In the genomic region with DNA sequence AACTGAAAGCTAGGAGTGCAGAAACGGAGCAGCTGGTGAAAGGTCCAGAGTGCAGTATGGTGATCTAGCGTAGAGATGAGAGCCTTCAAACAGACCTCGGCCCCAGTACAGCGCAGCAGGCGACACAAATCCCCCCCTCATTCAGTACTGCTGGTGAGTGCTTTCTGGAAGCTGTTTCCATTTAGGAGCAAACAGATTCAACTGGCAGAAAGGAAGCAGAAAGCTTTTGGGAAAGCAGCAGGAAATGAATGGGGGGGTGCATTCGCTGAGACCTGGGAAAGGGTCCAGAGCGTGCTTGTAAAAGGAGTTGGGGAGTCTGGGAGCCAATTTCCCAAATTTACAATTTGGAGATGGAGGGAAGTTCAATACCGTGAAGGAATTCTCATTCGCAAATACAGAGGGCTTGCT, we compare ENCODE assay signal across 11 mouse cellular contexts.
DNase-seq lines count a peak whose midpoint lies in the region; ATAC-seq and TF ChIP-seq lines count a peak whose summit lies in the region.
"Had no signal": no experiment of that assay in that cellular context is flagged by ENCODE, and none has a peak within 500 bp of the region (broad histone marks: within the 10 kb centered on the region; RNA-seq: fewer than 3 reads in every experiment).

No protein-coding gene starts in this region.

- TF ChIP-seq CTCF in hindbrain, postnatal 0 days (IDR thresholded peaks at IDR 0.05; ENCODE audit: low read depth): no peak
- no peak for TF ChIP-seq CTCF in left cerebral cortex, adult 2 months (IDR thresholded peaks at IDR 0.05)

- peak overlapping the region; percentile 30 for H3K4me2 ChIP-seq in hindbrain, postnatal 0 days (ENCODE audit: low read depth, low read length)
- no peak overlapping the region for H3K4me2 ChIP-seq in hindbrain, embryonic 11.5 days (replicated peaks; ENCODE audit: low read depth, low read length)
- H3K4me2 ChIP-seq in embryonic facial prominence, embryonic 14.5 days (ENCODE audit: low read depth, low read length): peak overlapping the region; percentile 18
- peak overlapping the region; percentile 36 for H3K4me2 ChIP-seq in limb, embryonic 12.5 days

- 12% methylated on average over 9 of the region's 9 CpGs for WGBS in hindbrain, postnatal 0 days
- 22% methylated on average over 9 of the region's 9 CpGs for WGBS in hindbrain, embryonic 11.5 days
- 8% methylated on average over 9 of the region's 9 CpGs for WGBS in embryonic facial prominence, embryonic 10.5 days
- WGBS in embryonic facial prominence, embryonic 14.5 days: 15% methylated on average over 9 of the region's 9 CpGs
- 7% methylated on average over 9 of the region's 9 CpGs for WGBS in limb, embryonic 12.5 days

- no peaks in the 10 kb centered on the region for H3K27me3 ChIP-seq in hindbrain, postnatal 0 days (ENCODE audit: insufficient read depth, low read length)
- H3K27me3 ChIP-seq in hindbrain, embryonic 11.5 days (ENCODE audit: control insufficient read depth, insufficient read depth, low read length): no peaks in the 10 kb centered on the region
- no peaks in the 10 kb centered on the region; the same call in 1 of the 2 replicates for H3K27me3 ChIP-seq in embryonic facial prominence, embryonic 10.5 days (replicated peaks; ENCODE audit: low read depth, poor library complexity, severe bottlenecking)
- no peaks in the 10 kb centered on the region for H3K27me3 ChIP-seq in embryonic facial prominence, embryonic 14.5 days (replicated peaks; ENCODE audit: control insufficient read depth, insufficient read depth, low read length)
- H3K27me3 ChIP-seq in limb, embryonic 12.5 days: peaks cover 5% of the 10 kb centered on the region; the same call in 1 of the 2 replicates

- H3K27ac ChIP-seq in hindbrain, postnatal 0 days: no peak overlapping the region
- H3K27ac ChIP-seq in hindbrain, embryonic 11.5 days (ENCODE audit: low read depth, low read length): no peak overlapping the region
- H3K27ac ChIP-seq in embryonic facial prominence, embryonic 10.5 days (replicated peaks): no peak overlapping the region; the same call in 1 of the 2 replicates
- peak overlapping the region; percentile 76 for H3K27ac ChIP-seq in embryonic facial prominence, embryonic 14.5 days (replicated peaks; ENCODE audit: low read depth, low read length)
- H3K27ac ChIP-seq in limb, embryonic 12.5 days: peak overlapping the region; percentile 19
- H3K27ac ChIP-seq in left cerebral cortex, adult 2 months: no peak overlapping the region
- H3K27ac ChIP-seq: heart, adult 2 months had no signal

- peaks cover 4% of the 10 kb centered on the region; the same call in 1 of the 2 replicates for H3K4me1 ChIP-seq in hindbrain, postnatal 0 days (ENCODE audit: insufficient read depth, low read length)
- no peaks in the 10 kb centered on the region; the same call in 1 of the 2 replicates for H3K4me1 ChIP-seq in hindbrain, embryonic 11.5 days (replicated peaks; ENCODE audit: control insufficient read depth, insufficient read depth, low read length)
- peaks cover 75% of the 10 kb centered on the region for H3K4me1 ChIP-seq in embryonic facial prominence, embryonic 10.5 days
- H3K4me1 ChIP-seq in embryonic facial prominence, embryonic 14.5 days (ENCODE audit: control insufficient read depth, insufficient read depth, low read length): peaks cover 61% of the 10 kb centered on the region
- H3K4me1 ChIP-seq in limb, embryonic 12.5 days (replicated peaks): peaks cover 77% of the 10 kb centered on the region

- H3K9me3 ChIP-seq in hindbrain, postnatal 0 days (ENCODE audit: low read length): no peaks in the 10 kb centered on the region
- H3K9me3 ChIP-seq in hindbrain, embryonic 11.5 days (ENCODE audit: control insufficient read depth, low read length): no peaks in the 10 kb centered on the region
- no peaks in the 10 kb centered on the region for H3K9me3 ChIP-seq in embryonic facial prominence, embryonic 10.5 days
- H3K9me3 ChIP-seq in embryonic facial prominence, embryonic 14.5 days (ENCODE audit: control insufficient read depth, low read length): no peaks in the 10 kb centered on the region
- no peaks in the 10 kb centered on the region for H3K9me3 ChIP-seq in limb, embryonic 12.5 days

- peak; percentile 54 for DNase-seq in hindbrain, postnatal 0 days (ENCODE audit: low spot score)
- DNase-seq in hindbrain, embryonic 11.5 days (ENCODE audit: low spot score): no peak
- peak; percentile 49 for DNase-seq in embryonic facial prominence, embryonic 10.5 days (ENCODE audit: low spot score)
- DNase-seq in embryonic facial prominence, embryonic 14.5 days (ENCODE audit: low spot score): peak; percentile 92
- DNase-seq in urinary bladder, postnatal 10 days (ENCODE audit: low spot score): no peak
- DNase-seq in left cerebral cortex, adult 2 months (ENCODE audit: extremely low spot score in 1 of 2, low spot score in 2 of 2): no peak
- no peak for DNase-seq in MN1 (ENCODE audit: low spot score)
- DNase-seq: adrenal gland, postnatal 14 days; heart, adult 2 months had no signal

- intact Hi-C loops in left cerebral cortex, adult 2 months (cut with DNase I): no loop called here

- no peak overlapping the region for H3K4me3 ChIP-seq in hindbrain, postnatal 0 days (ENCODE audit: low read length)
- no peak overlapping the region for H3K4me3 ChIP-seq in hindbrain, embryonic 11.5 days (ENCODE audit: low read depth, low read length)
- no peak overlapping the region for H3K4me3 ChIP-seq in embryonic facial prominence, embryonic 10.5 days
- H3K4me3 ChIP-seq in embryonic facial prominence, embryonic 14.5 days (ENCODE audit: low read depth, low read length): no peak overlapping the region
- H3K4me3 ChIP-seq in limb, embryonic 12.5 days (replicated peaks): no peak overlapping the region
- no peak overlapping the region for H3K4me3 ChIP-seq in left cerebral cortex, adult 2 months
- H3K4me3 ChIP-seq: heart, adult 2 months had no signal

- no peak for ATAC-seq in hindbrain, postnatal 0 days
- no peak for ATAC-seq in hindbrain, embryonic 11.5 days (ENCODE audit: low FRiP score)
- peak; percentile 51 for ATAC-seq in embryonic facial prominence, embryonic 14.5 days (ENCODE audit: low read depth)
- peak; percentile 76; the same call in 1 of the 2 replicates for ATAC-seq in limb, embryonic 12.5 days (ENCODE audit: insufficient number of reproducible peaks, insufficient read depth, low FRiP score, low TSS enrichment, low read depth)

- no peak overlapping the region for H3K9ac ChIP-seq in hindbrain, postnatal 0 days (replicated peaks; ENCODE audit: low read length)
- no peak overlapping the region for H3K9ac ChIP-seq in hindbrain, embryonic 11.5 days (ENCODE audit: low read depth, low read length)
- H3K9ac ChIP-seq in embryonic facial prominence, embryonic 14.5 days (ENCODE audit: low read depth, low read length): no peak overlapping the region; the same call in 1 of the 2 replicates
- H3K9ac ChIP-seq in limb, embryonic 12.5 days (replicated peaks): no peak overlapping the region

- no peaks in the 10 kb centered on the region for H3K36me3 ChIP-seq in hindbrain, postnatal 0 days (ENCODE audit: insufficient read depth, low read length)
- no peaks in the 10 kb centered on the region for H3K36me3 ChIP-seq in hindbrain, embryonic 11.5 days (ENCODE audit: control insufficient read depth, insufficient read depth, low read length)
- H3K36me3 ChIP-seq in embryonic facial prominence, embryonic 10.5 days (replicated peaks): no peaks in the 10 kb centered on the region
- 0 out of 2 replicates have a peak, but pooled peaks cover 3% of the 10 kb centered on the region for H3K36me3 ChIP-seq in embryonic facial prominence, embryonic 14.5 days (ENCODE audit: control insufficient read depth, insufficient read depth, low read length)
- H3K36me3 ChIP-seq in limb, embryonic 12.5 days: peaks cover 5% of the 10 kb centered on the region; the same call in 1 of the 2 replicates
- H3K36me3 ChIP-seq: G1E had no signal

Comparison
In these comparisons a context has a peak if more than half of its experiments do, and no peak if none do; other contexts are left out.
1. DNase-seq: peak in hindbrain, postnatal 0 days (single experiment), embryonic facial prominence, embryonic 10.5 days (single experiment) and embryonic facial prominence, embryonic 14.5 days (single experiment); none in hindbrain, embryonic 11.5 days (single experiment), urinary bladder, postnatal 10 days (single experiment), left cerebral cortex, adult 2 months (0 of 2) and MN1 (single experiment).
2. H3K27ac ChIP-seq: peak in embryonic facial prominence, embryonic 14.5 days (single experiment) and limb, embryonic 12.5 days (single experiment); none in hindbrain, postnatal 0 days (single experiment), hindbrain, embryonic 11.5 days (single experiment), embryonic facial prominence, embryonic 10.5 days (single experiment) and left cerebral cortex, adult 2 months (single experiment).
3. ATAC-seq: peak in embryonic facial prominence, embryonic 14.5 days (single experiment) and limb, embryonic 12.5 days (single experiment); none in hindbrain, postnatal 0 days (single experiment) and hindbrain, embryonic 11.5 days (single experiment).